Mouse (Mus musculus): ENCODE data around the gene Rgs4. TPM values are rescaled to one million over a fixed set of nuclear protein-coding genes. Genes with fewer than 3 reads are reported as not detected.

Rgs4 gene
- polyA plus RNA-seq, 1 experiment = not detected

- Histone ChIP-seq H3K36me3 (ENCODE audit: control insufficient read depth) (no peaks in the 10 kb centered on the region), H3K4me1 (ENCODE audit: control insufficient read depth) (no peaks in the 10 kb centered on the region), H3K27me3 (ENCODE audit: control insufficient read depth) (no peaks in the 10 kb centered on the region), H3K4me3 (replicated peaks) (no peak overlapping the region), H3K9me3 (ENCODE audit: control insufficient read depth, low read length) (no peaks in the 10 kb centered on the region; the same call in 1 of the 2 replicates)
- TF ChIP-seq TAL1 (IDR thresholded peaks at IDR 0.05; ENCODE audit: low read length) = no peak
- no peak for TF ChIP-seq GATA1 (IDR thresholded peaks at IDR 0.05; ENCODE audit: low read length)
These were observed 50.2 kb downstream of the Rgs4 start for GRCm38 (mm10) chr1:169697236-169697635.

- Histone ChIP-seq H3K4me3 (replicated peaks) (no peak overlapping the region), H3K9me3 (ENCODE audit: control insufficient read depth, low read length) (no peaks in the 10 kb centered on the region; the same call in 1 of the 2 replicates), H3K4me1 (ENCODE audit: control insufficient read depth) (no peaks in the 10 kb centered on the region), H3K27me3 (ENCODE audit: control insufficient read depth) (no peaks in the 10 kb centered on the region), H3K36me3 (ENCODE audit: control insufficient read depth) (no peaks in the 10 kb centered on the region)
- TF ChIP-seq TAL1 (IDR thresholded peaks at IDR 0.05; ENCODE audit: low read length) = no peak
- TF ChIP-seq GATA1 (IDR thresholded peaks at IDR 0.05; ENCODE audit: low read length) = no peak
These were observed 52.1 kb downstream of the Rgs4 start for GRCm38 (mm10) chr1:169695356-169695755.

- TF ChIP-seq TAL1 (IDR thresholded peaks at IDR 0.05; ENCODE audit: low read length) (no peak), GATA1 (IDR thresholded peaks at IDR 0.05; ENCODE audit: low read length) (no peak)
- no peaks in the 10 kb centered on the region for H3K27me3 ChIP-seq (ENCODE audit: control insufficient read depth)
- no peak overlapping the region for H3K4me3 ChIP-seq (replicated peaks)
- no peaks in the 10 kb centered on the region for H3K4me1 ChIP-seq (ENCODE audit: control insufficient read depth)
- H3K36me3 ChIP-seq (ENCODE audit: control insufficient read depth) = no peaks in the 10 kb centered on the region
- no peaks in the 10 kb centered on the region; the same call in 1 of the 2 replicates for H3K9me3 ChIP-seq (ENCODE audit: control insufficient read depth, low read length)
These were observed 53.9 kb downstream of the Rgs4 start for GRCm38 (mm10) chr1:169693537-169693936.

GRCm38 (mm10) chr1:169693040-169693439 lies 54.4 kb downstream of the Rgs4 start:
- TF ChIP-seq TAL1 (IDR thresholded peaks at IDR 0.05; ENCODE audit: low read length) = no peak
- TF ChIP-seq GATA1 (IDR thresholded peaks at IDR 0.05; ENCODE audit: low read length) = no peak
- H3K36me3 ChIP-seq (ENCODE audit: control insufficient read depth) = no peaks in the 10 kb centered on the region

More at GRCm38 (mm10) chr1:169693040-169693439, 54.4 kb downstream of the Rgs4 start:
- Histone ChIP-seq H3K4me1 (ENCODE audit: control insufficient read depth) (no peaks in the 10 kb centered on the region), H3K27me3 (ENCODE audit: control insufficient read depth) (no peaks in the 10 kb centered on the region), H3K4me3 (replicated peaks) (no peak overlapping the region), H3K9me3 (ENCODE audit: control insufficient read depth, low read length) (no peaks in the 10 kb centered on the region; the same call in 1 of the 2 replicates)

Other genes starting within 250 kb of the Rgs4 start
- gene Nuf2, start 216.2 kb downstream of the Rgs4 start, polyA plus RNA-seq (2012) = 0.46 and 0.66 TPM in 2 replicates
- gene Rgs5, start 92.1 kb downstream of the Rgs4 start, polyA plus RNA-seq (2012) = 0.01 TPM in 1 of 2 replicates, not detected in the other
- not detected in 2 replicates for gene Ccdc190, start 181.0 kb upstream of the Rgs4 start, polyA plus RNA-seq (2012)
- gene Hsd17b7, start 221.6 kb upstream of the Rgs4 start, polyA plus RNA-seq (2012) = 0.02 and 0.05 TPM in 2 replicates